Mouse (Mus musculus): Measurements from ENCODE around the gene Pigq. TPM values are rescaled to one million over a fixed set of nuclear protein-coding genes. Genes with fewer than 3 reads are reported as not detected.
A peak's percentile ranks its signal among the peaks of the same experiment; 100 is the strongest.

Gene Pigq
- polyA plus RNA-seq, 1 experiment, result 296 TPM

GRCm38 (mm10) chr17:25893975-25894617 is 50.6 kb downstream of the Pigq start:
- Histone ChIP-seq H3K4me1 (ENCODE audit: control insufficient read depth, insufficient read depth, low read length) (no peaks in the 10 kb centered on the region), H3K27ac (ENCODE audit: control insufficient read depth, insufficient read depth, low read depth, low read length, poor library complexity) (no peak overlapping the region), H3K4me3 (replicated peaks; ENCODE audit: control insufficient read depth, low read depth, low read length) (no peak overlapping the region)
- TF ChIP-seq POLR2A (IDR thresholded peaks at IDR 0.05; ENCODE audit: borderline replicate concordance, control insufficient read depth, low read depth, low read length) (no peak), CTCF (IDR thresholded peaks at IDR 0.05; ENCODE audit: control insufficient read depth, insufficient read depth, low read length) (peak; percentile 99)
- 33% methylated on average over 2 of the region's 2 CpGs for WGBS

- Histone ChIP-seq H3K27ac (ENCODE audit: control insufficient read depth, insufficient read depth, low read depth, low read length, poor library complexity) (no peak overlapping the region), H3K4me3 (replicated peaks; ENCODE audit: control insufficient read depth, low read depth, low read length) (no peak overlapping the region), H3K4me1 (ENCODE audit: control insufficient read depth, insufficient read depth, low read length) (no peaks in the 10 kb centered on the region)
- WGBS, result 86% methylated on average over 3 of the region's 3 CpGs
- TF ChIP-seq POLR2A (IDR thresholded peaks at IDR 0.05; ENCODE audit: borderline replicate concordance, control insufficient read depth, low read depth, low read length) (no peak), CTCF (IDR thresholded peaks at IDR 0.05; ENCODE audit: control insufficient read depth, insufficient read depth, low read length) (no peak)
Measured at GRCm38 (mm10) chr17:25888837-25889236, 55.9 kb downstream of the Pigq start.

- H3K4me3 ChIP-seq (replicated peaks; ENCODE audit: control insufficient read depth, low read depth, low read length), result no peak overlapping the region
- TF ChIP-seq POLR2A (IDR thresholded peaks at IDR 0.05; ENCODE audit: borderline replicate concordance, control insufficient read depth, low read depth, low read length) (no peak), CTCF (IDR thresholded peaks at IDR 0.05; ENCODE audit: control insufficient read depth, insufficient read depth, low read length) (no peak)
- 86% methylated on average over 10 of the region's 10 CpGs for WGBS
- no peak overlapping the region for H3K27ac ChIP-seq (ENCODE audit: control insufficient read depth, insufficient read depth, low read depth, low read length, poor library complexity)
- H3K4me1 ChIP-seq (ENCODE audit: control insufficient read depth, insufficient read depth, low read length), result no peaks in the 10 kb centered on the region
Measured at GRCm38 (mm10) chr17:25887467-25887866, 57.3 kb downstream of the Pigq start.

- Histone ChIP-seq H3K4me1 (ENCODE audit: control insufficient read depth, insufficient read depth, low read length) (no peaks in the 10 kb centered on the region), H3K27ac (ENCODE audit: control insufficient read depth, insufficient read depth, low read depth, low read length, poor library complexity) (no peak overlapping the region), H3K4me3 (replicated peaks; ENCODE audit: control insufficient read depth, low read depth, low read length) (no peak overlapping the region)
- TF ChIP-seq POLR2A (IDR thresholded peaks at IDR 0.05; ENCODE audit: borderline replicate concordance, control insufficient read depth, low read depth, low read length), result no peak
Measured at GRCm38 (mm10) chr17:25886806-25887205, 57.9 kb downstream of the Pigq start.

- TF ChIP-seq CTCF (IDR thresholded peaks at IDR 0.05; ENCODE audit: control insufficient read depth, insufficient read depth, low read length) (0 out of 2 replicates have a peak, but pooled peaks have one; percentile 29), POLR2A (IDR thresholded peaks at IDR 0.05; ENCODE audit: borderline replicate concordance, control insufficient read depth, low read depth, low read length) (no peak)
- Histone ChIP-seq H3K27ac (ENCODE audit: control insufficient read depth, insufficient read depth, low read depth, low read length, poor library complexity) (no peak overlapping the region), H3K4me1 (ENCODE audit: control insufficient read depth, insufficient read depth, low read length) (no peaks in the 10 kb centered on the region), H3K4me3 (replicated peaks; ENCODE audit: control insufficient read depth, low read depth, low read length) (no peak overlapping the region)
- WGBS, result 64% methylated on average over 4 of the region's 4 CpGs
Measured at GRCm38 (mm10) chr17:25885636-25886035, 59.1 kb downstream of the Pigq start.

GRCm38 (mm10) chr17:25883824-25884223 is 60.9 kb downstream of the Pigq start:
- WGBS, result 91% methylated on average over 3 of the region's 3 CpGs
- Histone ChIP-seq H3K4me3 (replicated peaks; ENCODE audit: control insufficient read depth, low read depth, low read length) (no peak overlapping the region), H3K4me1 (ENCODE audit: control insufficient read depth, insufficient read depth, low read length) (no peaks in the 10 kb centered on the region), H3K27ac (ENCODE audit: control insufficient read depth, insufficient read depth, low read depth, low read length, poor library complexity) (no peak overlapping the region)
- TF ChIP-seq POLR2A (IDR thresholded peaks at IDR 0.05; ENCODE audit: borderline replicate concordance, control insufficient read depth, low read depth, low read length) (no peak), CTCF (IDR thresholded peaks at IDR 0.05; ENCODE audit: control insufficient read depth, insufficient read depth, low read length) (no peak)

GRCm38 (mm10) chr17:25883268-25883667 is 61.5 kb downstream of the Pigq start:
- 92% methylated on average over 8 of the region's 8 CpGs for WGBS
- no peak for TF ChIP-seq CTCF (IDR thresholded peaks at IDR 0.05; ENCODE audit: control insufficient read depth, insufficient read depth, low read length)
- TF ChIP-seq POLR2A (IDR thresholded peaks at IDR 0.05; ENCODE audit: borderline replicate concordance, control insufficient read depth, low read depth, low read length), result no peak
- Histone ChIP-seq H3K4me1 (ENCODE audit: control insufficient read depth, insufficient read depth, low read length) (no peaks in the 10 kb centered on the region), H3K4me3 (replicated peaks; ENCODE audit: control insufficient read depth, low read depth, low read length) (no peak overlapping the region), H3K27ac (ENCODE audit: control insufficient read depth, insufficient read depth, low read depth, low read length, poor library complexity) (no peak overlapping the region)

GRCm38 (mm10) chr17:25882306-25882705 is 62.4 kb downstream of the Pigq start:
- Histone ChIP-seq H3K4me3 (replicated peaks; ENCODE audit: control insufficient read depth, low read depth, low read length) (no peak overlapping the region), H3K4me1 (ENCODE audit: control insufficient read depth, insufficient read depth, low read length) (no peaks in the 10 kb centered on the region), H3K27ac (ENCODE audit: control insufficient read depth, insufficient read depth, low read depth, low read length, poor library complexity) (no peak overlapping the region)
- TF ChIP-seq CTCF (IDR thresholded peaks at IDR 0.05; ENCODE audit: control insufficient read depth, insufficient read depth, low read length), result no peak
- no peak for TF ChIP-seq POLR2A (IDR thresholded peaks at IDR 0.05; ENCODE audit: borderline replicate concordance, control insufficient read depth, low read depth, low read length)
- WGBS, result 72% methylated on average over 5 of the region's 5 CpGs

GRCm38 (mm10) chr17:25881691-25882090 is 63.0 kb downstream of the Pigq start:
- TF ChIP-seq CTCF (IDR thresholded peaks at IDR 0.05; ENCODE audit: control insufficient read depth, insufficient read depth, low read length), result no peak
- TF ChIP-seq POLR2A (IDR thresholded peaks at IDR 0.05; ENCODE audit: borderline replicate concordance, control insufficient read depth, low read depth, low read length), result no peak
- Histone ChIP-seq H3K4me3 (replicated peaks; ENCODE audit: control insufficient read depth, low read depth, low read length) (no peak overlapping the region), H3K4me1 (ENCODE audit: control insufficient read depth, insufficient read depth, low read length) (no peaks in the 10 kb centered on the region), H3K27ac (ENCODE audit: control insufficient read depth, insufficient read depth, low read depth, low read length, poor library complexity) (no peak overlapping the region)
- 87% methylated on average over 4 of the region's 4 CpGs for WGBS
